Mouse (Mus musculus) heart, postnatal 0 days (tissue): ENCODE data around the gene Gins2. TPM values are rescaled to one million over a fixed set of nuclear protein-coding genes. Genes with fewer than 3 reads are reported as not detected.

ENCODE experiments used
- ATAC-seq: fragments of 200-750 bp; cut with Nextera tagmentation; 2 replicates; pipeline ENCODE4 v1.8.0; 2017; ENCODE audit warnings: low read depth, moderate number of reproducible peaks, moderate library complexity; ENCODE audit not compliant: insufficient read depth
- DNase-seq: peaks from one replicate; pipeline ENCODE4 v3.0.0-alpha.2; 2016; ENCODE audit warnings: low spot score
- H3K27ac ChIP-seq: fragments of 300-500 bp; sonication (generic); 2 replicates; pipeline ENCODE4 v1.5.1; 2014; ENCODE audit warnings: low read depth, mild to moderate bottlenecking
- H3K27me3 ChIP-seq: fragments of 300-500 bp; sonication (generic); 2 replicates; pipeline ENCODE4 v1.6.1; 2014; ENCODE audit warnings: low read length, mixed read lengths; ENCODE audit not compliant: control insufficient read depth, insufficient read depth
- H3K36me3 ChIP-seq: fragments of 300-500 bp; sonication (generic); replicated peaks from 2 replicates; pipeline ENCODE4 v1.6.1; 2014; ENCODE audit warnings: low read length, mixed read lengths; ENCODE audit not compliant: control insufficient read depth, insufficient read depth
- H3K4me1 ChIP-seq: fragments of 300-500 bp; sonication (generic); 2 replicates; pipeline ENCODE4 v1.6.1; 2014; ENCODE audit warnings: antibody characterized with exemption; ENCODE audit not compliant: control insufficient read depth, insufficient read depth
- H3K4me2 ChIP-seq: fragments of 300-500 bp; sonication (generic); 2 replicates; pipeline ENCODE4 v1.6.1; 2014; ENCODE audit warnings: low read depth, mild to moderate bottlenecking, low read length, moderate library complexity
- H3K4me3 ChIP-seq: fragments of 300-500 bp; sonication (generic); 2 replicates; pipeline ENCODE4 v1.5.1; 2014; ENCODE audit warnings: low read depth, low read length
- H3K9ac ChIP-seq: fragments of 300-500 bp; sonication (generic); replicated peaks from 2 replicates; pipeline ENCODE4 v1.6.1; 2014; ENCODE audit warnings: low read depth, low read length, mixed read lengths
- H3K9me3 ChIP-seq: fragments of 300-500 bp; sonication (generic); replicated peaks from 2 replicates; pipeline ENCODE4 v1.6.1; 2016; ENCODE audit warnings: low read length; ENCODE audit not compliant: control insufficient read depth
- CTCF ChIP-seq: IDR thresholded peaks from 2 replicates; pipeline ENCODE4 v1.5.1; 2016; ENCODE audit warnings: antibody characterized with exemption, control low read depth, low read depth
- EP300 ChIP-seq: IDR thresholded peaks from 2 replicates; pipeline ENCODE4 v1.6.1; 2016; ENCODE audit warnings: antibody characterized with exemption, low read depth
- WGBS: fragments of 180-500 bp; shearing (Covaris S2); extraction: QIAGEN DNeasy Blood & Tissue Kit; methylation state at CpG from one replicate; pipeline ENCODE4 v1.1.7; 2014; 5-methylcytosine and 5-hydroxymethylcytosine counted together
- polyA plus RNA-seq: library from polyadenylated mRNA; unstranded; fragments of >200 nt; fragmentation: Nextera tagmentation; extraction: Ambion mirVana; gene quantifications from 2 replicates; pipeline ENCODE4 v1.2.1, GENCODE M21; 2015
- total RNA-seq: library from RNA; depleted of rRNA; stranded (reverse); fragments of >200 nt; gene quantifications from 2 replicates; pipeline ENCODE4 v1.2.3, GENCODE M21; 2014; ENCODE audit warnings: low replicate concordance

Gins2 gene
- total and polyA plus RNA-seq, 2 experiments from 2014 or later: 19.3 to 52.1 TPM

DNA sequence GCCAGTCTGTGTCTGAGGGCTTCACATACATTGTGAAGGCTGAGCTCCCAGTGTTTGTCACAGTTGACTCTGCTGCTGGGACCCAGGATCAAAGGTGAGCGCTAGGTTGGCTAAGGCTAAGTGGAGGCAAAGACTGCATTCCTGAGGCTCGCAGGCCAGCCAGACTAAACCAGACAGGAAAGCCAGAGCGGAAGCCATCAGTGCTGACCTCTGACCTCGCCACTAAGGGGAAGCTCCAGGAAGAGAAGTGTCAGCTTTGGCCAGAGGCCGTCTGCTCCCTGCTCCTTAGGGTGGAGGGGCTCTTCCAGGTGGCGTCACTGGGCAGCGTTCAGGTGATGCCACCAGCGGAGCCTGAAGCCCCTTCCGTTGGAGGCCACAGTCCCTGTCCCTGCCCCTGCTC is 13.3 kb downstream of the Gins2 start:
- DNase-seq (no peak), ATAC-seq (no peak)
- peaks cover 97% of the 10 kb centered on the region for H3K36me3 ChIP-seq
- no peak overlapping the region for H3K27ac ChIP-seq
- no peak overlapping the region for H3K4me3 ChIP-seq
- H3K9me3 ChIP-seq: no peaks in the 10 kb centered on the region
- WGBS: 61% methylated on average over 9 of the region's 9 CpGs
- no peak overlapping the region for H3K4me2 ChIP-seq
- no peaks in the 10 kb centered on the region for H3K27me3 ChIP-seq
- no peaks in the 10 kb centered on the region for H3K4me1 ChIP-seq
- TF ChIP-seq EP300: no peak
- no peak for TF ChIP-seq CTCF
- no peak overlapping the region for H3K9ac ChIP-seq

DNA sequence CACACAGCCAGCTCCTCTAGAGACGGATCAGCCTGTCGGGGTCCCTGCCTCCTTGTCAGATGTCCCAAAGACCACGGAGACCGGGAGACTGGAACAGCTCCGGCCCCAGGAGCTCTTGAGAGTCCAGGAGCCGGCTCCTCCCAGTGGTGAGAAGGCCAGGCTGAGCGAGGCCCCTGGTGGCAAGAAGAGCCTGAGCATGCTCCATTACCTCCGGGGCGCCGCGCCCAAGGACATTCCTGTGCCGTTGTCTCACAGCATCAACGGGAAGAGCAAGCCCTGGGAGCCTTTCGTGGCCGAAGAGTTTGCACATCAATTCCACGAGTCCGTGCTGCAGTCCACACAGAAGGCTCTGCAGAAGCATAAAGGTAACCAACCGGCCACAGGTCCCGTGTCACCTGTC is 14.2 kb downstream of the Gins2 start:
- H3K27ac ChIP-seq: no peak overlapping the region
- DNase-seq (no peak), ATAC-seq (no peak)
- WGBS: 57% methylated on average over 19 of the region's 19 CpGs
- H3K9ac ChIP-seq: no peak overlapping the region
- H3K4me2 ChIP-seq: no peak overlapping the region
- H3K4me1 ChIP-seq: no peaks in the 10 kb centered on the region
- TF ChIP-seq CTCF: no peak
- no peaks in the 10 kb centered on the region for H3K27me3 ChIP-seq
- peaks cover 93% of the 10 kb centered on the region for H3K36me3 ChIP-seq
- H3K9me3 ChIP-seq: no peaks in the 10 kb centered on the region
- no peak overlapping the region for H3K4me3 ChIP-seq

DNA sequence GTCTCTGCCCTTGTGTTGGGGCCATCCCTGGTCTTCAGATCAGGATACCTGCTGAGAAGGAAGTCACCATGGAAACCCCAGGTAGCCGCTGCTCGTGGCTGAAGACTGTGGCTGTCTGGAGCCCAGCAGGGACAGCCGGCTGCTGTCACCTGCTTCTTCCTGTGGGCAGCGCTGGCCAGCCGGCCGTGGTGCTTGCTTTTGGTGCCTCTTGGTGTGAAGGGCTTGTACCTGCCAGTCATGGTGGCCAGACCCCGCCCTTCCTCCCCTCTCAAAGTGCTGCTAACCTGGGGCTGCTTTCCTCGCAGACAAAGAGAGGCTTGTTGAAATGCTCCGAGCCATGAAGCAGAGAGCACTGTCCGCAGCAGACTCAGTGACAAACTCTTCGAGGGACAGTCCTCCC is 15.2 kb downstream of the Gins2 start:
- WGBS: 87% methylated on average over 11 of the region's 11 CpGs
- TF ChIP-seq EP300 (no peak), CTCF (no peak)
- ATAC-seq (no peak), DNase-seq (no peak)
- no peak overlapping the region for H3K27ac ChIP-seq
- H3K9ac ChIP-seq: no peak overlapping the region
- H3K4me3 ChIP-seq: no peak overlapping the region
- H3K4me1 ChIP-seq: no peaks in the 10 kb centered on the region
- no peaks in the 10 kb centered on the region for H3K9me3 ChIP-seq
- H3K4me2 ChIP-seq: no peak overlapping the region
- no peaks in the 10 kb centered on the region for H3K27me3 ChIP-seq
- H3K36me3 ChIP-seq: peaks cover 93% of the 10 kb centered on the region

DNA sequence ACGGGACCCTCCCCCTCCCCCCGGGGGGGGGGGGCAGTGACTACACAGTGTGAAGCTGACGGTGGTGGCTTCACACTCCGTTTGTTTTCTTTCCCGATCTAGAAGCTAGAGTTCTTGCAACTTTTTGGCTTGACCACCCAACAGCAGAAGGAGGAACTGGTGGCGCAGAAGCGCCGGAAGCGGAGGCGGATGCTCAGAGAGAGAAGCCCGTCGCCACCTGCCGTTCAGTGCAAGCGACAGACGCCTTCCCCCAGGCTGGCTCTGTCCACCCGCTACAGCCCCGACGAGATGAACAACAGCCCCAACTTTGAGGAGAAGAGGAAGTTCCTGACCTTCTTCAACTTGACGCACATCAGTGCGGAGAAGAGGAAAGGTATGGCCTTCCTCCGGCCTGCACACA is 16.6 kb downstream of the Gins2 start:
- ATAC-seq (no peak), DNase-seq (no peak)
- WGBS: 85% methylated on average over 21 of the region's 21 CpGs
- Histone ChIP-seq H3K27me3 (no peaks in the 10 kb centered on the region), H3K9me3 (no peaks in the 10 kb centered on the region), H3K36me3 (peaks cover 93% of the 10 kb centered on the region), H3K9ac (no peak overlapping the region), H3K4me3 (no peak overlapping the region), H3K4me2 (no peak overlapping the region), H3K4me1 (no peaks in the 10 kb centered on the region), H3K27ac (no peak overlapping the region)
- no peak for TF ChIP-seq CTCF
- no peak for TF ChIP-seq EP300

DNA sequence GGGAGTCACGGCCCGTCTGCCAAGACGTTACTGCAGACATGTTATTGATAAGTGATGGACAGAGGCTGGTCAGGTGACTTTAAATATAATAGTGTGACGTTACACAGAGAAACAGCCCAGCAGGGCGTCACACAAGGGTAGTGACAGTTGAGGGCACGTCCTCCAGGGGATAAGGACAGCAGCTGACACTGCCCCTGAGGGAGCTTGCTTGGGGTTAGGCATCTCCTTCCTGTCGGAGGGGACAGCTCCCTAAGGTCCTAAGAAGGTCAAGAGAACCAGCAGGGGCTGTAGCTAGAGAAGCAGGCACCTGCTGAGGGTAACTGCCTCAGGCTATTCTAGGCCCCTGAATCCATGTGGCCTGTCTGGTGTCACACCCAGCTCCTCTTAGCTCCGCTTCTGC is 17.5 kb downstream of the Gins2 start:
- Histone ChIP-seq H3K27me3 (no peaks in the 10 kb centered on the region), H3K4me2 (no peak overlapping the region), H3K4me1 (no peaks in the 10 kb centered on the region), H3K9me3 (no peaks in the 10 kb centered on the region), H3K4me3 (no peak overlapping the region), H3K9ac (no peak overlapping the region), H3K27ac (no peak overlapping the region), H3K36me3 (peaks cover 93% of the 10 kb centered on the region)
- ATAC-seq (no peak), DNase-seq (no peak)
- 83% methylated on average over 8 of the region's 8 CpGs for WGBS
- no peak for TF ChIP-seq EP300
- no peak for TF ChIP-seq CTCF

DNA sequence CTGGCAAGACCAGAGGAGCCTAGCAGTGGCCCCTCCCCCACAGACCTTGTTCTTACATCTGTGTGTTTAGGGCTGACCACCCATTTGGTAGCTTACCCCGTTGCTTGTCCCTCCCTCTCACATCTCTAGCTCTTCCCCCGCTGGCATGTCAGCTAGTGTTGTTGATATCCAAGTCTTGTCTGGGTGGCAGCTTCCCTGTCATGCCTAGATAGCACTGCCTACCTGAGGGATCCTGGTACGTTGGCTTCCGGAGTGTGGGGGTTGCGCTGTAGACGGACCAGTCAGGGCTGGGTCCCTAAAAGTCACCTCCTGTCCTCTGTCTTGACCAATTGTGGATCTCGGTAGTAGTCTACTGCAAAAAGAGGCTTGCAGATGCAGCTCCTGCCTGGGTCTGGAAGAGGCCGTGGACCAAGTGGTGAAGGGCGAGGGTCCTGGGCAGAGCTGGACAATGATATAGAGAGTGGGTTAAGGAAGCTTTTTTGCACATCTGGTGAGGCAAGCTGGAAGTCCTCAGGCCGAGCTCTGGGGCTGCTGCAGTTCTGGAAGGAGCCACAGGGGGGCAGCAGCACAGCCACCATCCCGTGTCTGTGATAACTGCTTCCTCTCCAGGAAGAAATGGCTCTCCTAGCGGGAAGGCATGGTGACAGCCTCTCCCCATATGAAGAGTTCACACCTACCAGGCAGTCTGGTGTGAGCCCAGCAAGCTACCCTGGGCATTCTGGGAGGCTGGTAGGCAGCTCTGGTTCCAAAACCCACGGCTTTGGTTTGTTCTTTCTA is 19.0 kb downstream of the Gins2 start:
- no peak overlapping the region for H3K9ac ChIP-seq
- H3K27me3 ChIP-seq: no peaks in the 10 kb centered on the region
- H3K36me3 ChIP-seq: peaks cover 89% of the 10 kb centered on the region
- H3K4me3 ChIP-seq: no peak overlapping the region
- 0 out of 2 replicates have a peak, but pooled peaks have one; percentile 34 for ATAC-seq
- no peak overlapping the region for H3K27ac ChIP-seq
- no peak overlapping the region for H3K4me2 ChIP-seq
- TF ChIP-seq EP300: no peak
- TF ChIP-seq CTCF: peak; percentile 89
- H3K4me1 ChIP-seq: 0 out of 2 replicates have a peak, but pooled peaks cover 3% of the 10 kb centered on the region
- DNase-seq: peak; percentile 77
- WGBS: 44% methylated on average over 13 of the region's 13 CpGs
- H3K9me3 ChIP-seq: no peaks in the 10 kb centered on the region
